Mouse (Mus musculus): ENCODE data around the gene Dhx37.

- TF ChIP-seq CTCF (IDR thresholded peaks at IDR 0.05; ENCODE audit: extremely low read depth, insufficient read length, insufficient replicate concordance, low read depth, low read length) (no peak), POLR2A (IDR thresholded peaks at IDR 0.05; ENCODE audit: low read depth, low read length) (no peak)
Measured at GRCm38 (mm10) chr5:125370950-125371693, 62.8 kb downstream of the Dhx37 start.
